18 mouse cellular contexts compared by ENCODE assay signal in genomic region chr2:36098021-36098420, GRCm38 (mm10). TPM values are rescaled to one million over a fixed set of nuclear protein-coding genes. Genes with fewer than 3 reads are reported as not detected.
"Had no signal": no experiment of that assay in that cellular context is flagged by ENCODE, and none has a peak within 500 bp of the region (broad histone marks: within the 10 kb centered on the region; RNA-seq: fewer than 3 reads in every experiment).

No protein-coding gene starts in this region.

- H3K4me2 ChIP-seq: limb, embryonic 15.5 days; liver, embryonic 12.5 days; lung, embryonic 14.5 days; neural tube, embryonic 15.5 days had no signal

- H3K9me3 ChIP-seq: limb, embryonic 15.5 days; liver, embryonic 12.5 days; midbrain, embryonic 10.5 days; neural tube, embryonic 15.5 days had no signal

- DNase-seq: kidney, adult 18-20 months; kidney, postnatal 10 days; lung, embryonic 14.5 days; lung, postnatal 14 days; right cerebral cortex, adult 18-20 months; thymus, adult 18-20 months; thymus, postnatal 14 days had no signal

- H3K27ac ChIP-seq: layer of hippocampus, adult 2 months; left cerebral cortex, adult 2 months; limb, embryonic 15.5 days; liver, embryonic 12.5 days; midbrain, embryonic 10.5 days; neural tube, embryonic 15.5 days had no signal

- H3K36me3 ChIP-seq: limb, embryonic 15.5 days; liver, embryonic 12.5 days; midbrain, embryonic 10.5 days; neural tube, embryonic 15.5 days had no signal

- H3K4me3 ChIP-seq: layer of hippocampus, adult 2 months; left cerebral cortex, adult 2 months; limb, embryonic 15.5 days; liver, embryonic 12.5 days; midbrain, embryonic 10.5 days; neural tube, embryonic 15.5 days had no signal

- H3K9ac ChIP-seq: limb, embryonic 15.5 days; liver, embryonic 12.5 days; lung, embryonic 14.5 days; neural tube, embryonic 15.5 days had no signal

- ATAC-seq: liver, embryonic 12.5 days; midbrain, embryonic 16.5 days had no signal

RNA-seq across cellular contexts. Expression of gene Morn5, which starts 48.8 kb away (rescaled TPM):
- polyA plus RNA-seq: kidney, embryonic 14.5 days; limb, embryonic 11.5 days; limb, embryonic 15.5 days; liver, embryonic 16.5 days; stomach, embryonic 14.5 days had no signal
